Mouse (Mus musculus): ENCODE data around the gene Ppp6r1.

- TF ChIP-seq POLR2A (IDR thresholded peaks at IDR 0.05; ENCODE audit: extremely low read depth, insufficient read depth, low read length), result no peak
- no peak for TF ChIP-seq CTCF (IDR thresholded peaks at IDR 0.05; ENCODE audit: low read depth, low read length)
These were observed 10.8 kb downstream of the Ppp6r1 start for GRCm38 (mm10) chr7:4647992-4648391.

Data from liver, adult 2 months (tissue).